ENCODE assay signal across 8 mouse cellular contexts in genomic region chr3:65585823-65586482, GRCm38 (mm10). TPM values are rescaled to one million over a fixed set of nuclear protein-coding genes. Genes with fewer than 3 reads are reported as not detected.
DNase-seq lines count a peak whose midpoint lies in the region; ATAC-seq and TF ChIP-seq lines count a peak whose summit lies in the region.

No protein-coding gene starts in this region.

- no peak for TF ChIP-seq CTCF in gastrocnemius, adult 2 months (IDR thresholded peaks at IDR 0.05)
- TF ChIP-seq CTCF in testis, adult 2 months (IDR thresholded peaks at IDR 0.05; ENCODE audit: control insufficient read depth, insufficient read depth, insufficient replicate concordance, low read depth, low read length), result no peak

- peak overlapping the region; percentile 51 for H3K4me2 ChIP-seq in liver, embryonic 13.5 days

- no peaks in the 10 kb centered on the region for H3K27me3 ChIP-seq in testis, adult 2 months (ENCODE audit: control insufficient read depth, insufficient read depth, low read length)
- no peaks in the 10 kb centered on the region for H3K27me3 ChIP-seq in liver, embryonic 13.5 days

- ATAC-seq in liver, embryonic 13.5 days (ENCODE audit: low read depth), result no peak

- H3K9me3 ChIP-seq in liver, embryonic 13.5 days (replicated peaks), result no peaks in the 10 kb centered on the region

- TF ChIP-seq POLR2A in testis, adult 2 months (IDR thresholded peaks at IDR 0.05; ENCODE audit: control insufficient read depth, low read depth, low read length), result no peak

- intact Hi-C loops in gastrocnemius, adult 2 months (cut with DNase I), result no loop called here

- H3K9ac ChIP-seq in liver, embryonic 13.5 days, result no peak overlapping the region

- H3K27ac ChIP-seq in gastrocnemius, adult 2 months, result 0 out of 2 replicates have a peak overlapping the region, but pooled peaks have one; percentile 6
- peak overlapping the region; percentile 60; the same call in 1 of the 2 replicates for H3K27ac ChIP-seq in testis, adult 2 months (ENCODE audit: control insufficient read depth, insufficient read depth, low read depth, low read length)
- H3K27ac ChIP-seq in liver, embryonic 13.5 days, result no peak overlapping the region

- 23% methylated on average over 16 of the region's 16 CpGs for WGBS in liver, embryonic 13.5 days (ENCODE audit: insufficient replicate concordance)

- DNase-seq in gastrocnemius, adult 2 months, result no peak
- DNase-seq in gastrocnemius, adult 18-20 months (ENCODE audit: low spot score), result no peak
- DNase-seq in testis, postnatal 14 days (ENCODE audit: low spot score), result no peak
- no peak for DNase-seq in liver, embryonic 13.5 days
- no peak for DNase-seq in urinary bladder, adult 2 months (ENCODE audit: low spot score)
- no peak for DNase-seq in left cerebral cortex, adult 8-10 months (ENCODE audit: low spot score in 2 of 2)
- no peak for DNase-seq in right cerebral cortex, postnatal 25 days

- peak overlapping the region; percentile 57 for H3K4me3 ChIP-seq in gastrocnemius, adult 2 months
- peak overlapping the region; percentile 68 for H3K4me3 ChIP-seq in testis, adult 2 months (ENCODE audit: control insufficient read depth, low read depth, low read length)
- H3K4me3 ChIP-seq in liver, embryonic 13.5 days (replicated peaks), result peak overlapping the region; percentile 22

- peaks cover 6% of the 10 kb centered on the region for H3K4me1 ChIP-seq in testis, adult 2 months (ENCODE audit: control insufficient read depth, insufficient read depth, low read length)
- H3K4me1 ChIP-seq in liver, embryonic 13.5 days (replicated peaks), result peaks cover 6% of the 10 kb centered on the region; the same call in 1 of the 2 replicates

- H3K36me3 ChIP-seq in testis, adult 2 months (ENCODE audit: control insufficient read depth, insufficient read depth, low read length), result no peaks in the 10 kb centered on the region
- H3K36me3 ChIP-seq in liver, embryonic 13.5 days, result no peaks in the 10 kb centered on the region

RNA-seq across cellular contexts. Expression of gene Tiparp, which starts 57.7 kb away (rescaled TPM):
- total RNA-seq in gastrocnemius, adult 2 months (2021), result 10 to 100 TPM; 10.1 to 24.8 TPM
- total RNA-seq in gastrocnemius, adult 18-20 months (2021), result 10 to 100 TPM; 14.0 to 41.9 TPM
- polyA plus RNA-seq in testis, adult 2 months (2012; rRNA removed), result 3.1 and 3.7 TPM in 2 replicates
- 7.3 and 8.8 TPM in 2 replicates for polyA plus RNA-seq in liver, embryonic 13.5 days (2015; fragmentation: Nextera tagmentation; extraction: Ambion mirVana)
- polyA plus RNA-seq in urinary bladder, adult 2 months (2012; rRNA removed), result 16.2 and 27.5 TPM in 2 replicates
- 10 to 100 TPM; 10.6 to 21.0 (median 14.0) TPM for total RNA-seq in left cerebral cortex, adult 8-10 months (2022)
